Mouse (Mus musculus): ENCODE measurements around the gene Tmem120b. TPM values are rescaled to one million over a fixed set of nuclear protein-coding genes. Genes with fewer than 3 reads are reported as not detected.

Gene Tmem120b
- 33.2 and 35.9 TPM in 2 replicates for polyA plus RNA-seq (2015; fragmentation: Nextera tagmentation; extraction: Ambion mirVana)

- DNase-seq (ENCODE audit: low spot score), result no peak
These were observed at the start of gene Tmem120b for GRCm38 (mm10) chr5:123068115-123068514. Gene Tmem120b (plus strand): TSS chr5:123068415.

DNA sequence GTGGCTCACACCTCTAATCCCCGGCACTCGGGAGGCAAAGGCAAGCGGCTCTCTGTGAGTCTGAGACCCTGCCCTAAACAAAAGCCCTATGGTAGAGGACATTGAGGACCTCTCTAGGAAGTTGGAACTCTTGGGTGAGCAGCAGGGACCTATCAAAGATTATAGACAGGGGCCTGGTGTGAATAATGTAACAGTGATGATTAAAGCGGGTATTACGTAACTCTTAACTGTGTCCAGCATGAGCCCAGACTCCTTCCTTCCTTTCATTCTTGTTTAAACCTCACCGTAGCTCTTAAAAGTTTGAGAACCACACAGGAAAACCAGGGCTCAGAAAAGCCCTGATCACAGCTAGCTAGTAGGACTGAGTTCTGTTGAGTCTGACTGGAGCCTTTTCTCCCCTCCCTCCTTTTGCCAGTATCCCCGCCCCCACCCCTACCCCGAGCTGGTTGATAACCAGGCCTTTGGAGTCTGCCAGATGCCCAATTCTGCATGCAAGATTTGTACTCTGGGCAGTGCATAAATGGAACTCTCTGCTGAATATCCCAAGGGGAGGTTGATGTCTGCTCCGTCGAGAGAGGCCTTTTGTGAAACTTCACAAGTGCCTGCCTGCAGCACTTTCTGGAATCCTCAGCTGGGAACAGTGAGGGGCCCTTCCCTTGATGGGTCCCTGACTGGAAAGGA lies 48.7 kb upstream of the Tmem120b start:
- no peak for DNase-seq (ENCODE audit: low spot score)

DNA sequence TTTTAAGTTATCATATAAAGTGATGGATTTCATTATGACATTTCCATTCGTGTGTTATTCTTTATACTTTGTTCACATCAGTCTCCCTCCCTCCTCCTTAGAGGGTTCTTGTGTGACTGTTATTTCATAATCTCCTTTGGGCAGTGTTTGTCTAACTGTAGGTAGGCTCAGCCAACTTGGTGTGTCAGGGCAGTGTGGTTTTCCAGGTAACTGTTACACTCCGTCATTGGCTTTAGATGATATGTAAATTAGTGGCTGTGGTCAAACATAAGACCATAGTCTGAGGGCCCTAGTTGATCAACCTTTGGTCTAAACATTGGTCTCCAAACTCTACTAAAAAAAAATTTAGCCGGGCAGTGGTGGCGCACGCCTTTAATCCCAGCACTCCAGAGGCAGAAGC lies 47.8 kb upstream of the Tmem120b start:
- DNase-seq (ENCODE audit: low spot score), result no peak

DNA sequence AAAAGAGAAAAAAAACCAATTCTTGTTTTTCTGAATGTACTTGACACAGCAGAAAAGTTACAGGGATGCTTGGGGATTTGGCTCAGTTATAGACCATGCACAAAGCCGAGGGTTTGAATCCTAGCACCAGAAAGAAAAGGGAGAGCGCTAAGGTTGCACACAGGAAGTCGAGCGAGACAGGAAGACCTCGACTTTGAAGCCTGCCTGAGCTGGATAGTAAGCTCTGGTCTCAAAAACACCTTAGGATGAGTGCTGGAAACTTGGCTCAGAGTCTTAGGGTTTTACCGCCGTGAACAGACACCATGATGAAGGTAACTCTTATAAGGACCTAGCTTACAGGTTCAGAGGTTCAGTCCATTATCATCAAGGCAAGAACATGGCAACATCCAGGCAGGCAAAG lies 46.8 kb upstream of the Tmem120b start:
- DNase-seq (ENCODE audit: low spot score), result peak; percentile 48

DNA sequence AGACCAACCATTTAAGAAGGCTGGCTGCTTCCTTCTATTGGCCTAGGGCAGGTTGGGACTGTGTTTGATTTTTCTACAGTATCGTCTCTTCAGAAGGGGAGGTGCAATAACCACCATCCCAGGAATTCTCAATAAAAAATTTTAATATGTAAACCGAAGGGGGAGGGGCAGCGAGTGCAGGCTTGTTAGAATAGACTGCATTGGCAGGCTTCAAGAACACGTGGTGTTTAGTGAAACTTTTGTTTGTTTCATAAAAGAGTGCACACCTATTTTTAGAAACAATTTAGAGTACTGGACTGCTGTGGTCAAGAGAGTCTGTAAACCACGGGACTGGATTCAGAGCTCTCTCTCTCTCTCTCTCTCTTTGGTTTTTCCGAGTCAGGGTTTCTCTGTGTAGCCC lies 45.2 kb upstream of the Tmem120b start:
- DNase-seq (ENCODE audit: low spot score), result no peak

GRCm38 (mm10) chr5:123024312-123024711 lies 43.9 kb upstream of the Tmem120b start:
- no peak for DNase-seq (ENCODE audit: low spot score)

- DNase-seq (ENCODE audit: low spot score), result no peak
These were observed 43.1 kb upstream of the Tmem120b start for GRCm38 (mm10) chr5:123024965-123025573.

DNA sequence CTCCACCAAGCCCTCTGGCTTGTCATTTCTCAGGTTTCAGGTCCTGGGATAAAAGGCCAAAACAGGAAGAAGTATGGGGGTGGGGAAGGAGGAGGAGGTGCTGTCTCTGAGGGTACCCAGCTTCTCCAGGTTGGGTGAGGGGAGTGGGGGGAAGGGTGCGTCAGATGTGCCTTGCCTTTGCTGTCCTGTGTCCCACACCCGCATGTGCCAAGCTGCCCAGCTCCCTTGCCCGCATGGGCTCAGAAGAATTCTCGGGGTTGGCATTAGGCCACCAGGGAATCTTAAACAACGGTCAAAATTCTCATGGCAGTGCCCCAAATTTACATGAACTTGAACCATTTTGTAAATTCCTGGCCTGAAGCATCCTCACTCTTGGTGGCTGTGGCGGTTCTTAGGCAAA lies 41.8 kb upstream of the Tmem120b start:
- no peak for DNase-seq (ENCODE audit: low spot score)

GRCm38 (mm10) chr5:123027436-123027835 lies 40.8 kb upstream of the Tmem120b start:
- no peak for DNase-seq (ENCODE audit: low spot score)

DNA sequence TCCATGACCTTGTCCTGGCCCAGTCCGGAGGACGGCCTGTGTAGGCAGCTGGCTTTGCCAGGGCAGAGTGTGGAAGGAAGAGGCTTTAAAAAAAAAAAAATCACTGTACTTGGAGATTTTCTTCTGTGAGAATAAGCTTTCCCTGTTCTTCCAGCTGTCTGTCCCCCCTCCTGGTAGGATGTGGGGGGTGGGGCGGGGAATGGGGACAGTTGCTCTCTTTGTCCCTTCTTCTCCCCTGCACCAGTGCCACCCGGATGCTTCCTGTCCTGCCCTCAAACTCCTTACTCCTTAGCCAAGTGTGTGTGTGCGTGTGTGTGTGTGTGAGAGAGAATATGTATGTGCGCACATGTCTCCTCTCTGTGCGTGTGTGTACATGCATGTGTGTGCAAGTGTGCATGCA lies 38.5 kb upstream of the Tmem120b start:
- no peak for DNase-seq (ENCODE audit: low spot score)

DNA sequence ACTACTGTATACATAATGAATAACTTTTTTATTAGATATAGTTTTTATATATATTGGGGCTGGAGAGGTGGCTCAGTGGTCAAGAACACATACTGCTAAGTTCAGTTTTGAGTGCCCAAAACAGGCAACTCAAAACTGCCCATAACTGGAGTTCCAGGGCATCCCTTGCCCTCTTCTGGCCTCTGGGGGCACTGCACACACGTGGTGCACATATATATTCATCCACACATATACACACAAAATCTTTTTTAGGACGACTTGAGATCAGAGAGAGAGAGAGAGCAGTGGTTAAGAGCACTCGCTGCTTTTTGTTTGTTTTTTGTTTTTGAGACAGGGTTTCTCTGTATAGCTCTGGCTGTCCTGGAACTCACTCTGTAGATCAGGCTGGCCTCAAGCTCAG lies 36.9 kb upstream of the Tmem120b start:
- DNase-seq (ENCODE audit: low spot score), result no peak

DNA sequence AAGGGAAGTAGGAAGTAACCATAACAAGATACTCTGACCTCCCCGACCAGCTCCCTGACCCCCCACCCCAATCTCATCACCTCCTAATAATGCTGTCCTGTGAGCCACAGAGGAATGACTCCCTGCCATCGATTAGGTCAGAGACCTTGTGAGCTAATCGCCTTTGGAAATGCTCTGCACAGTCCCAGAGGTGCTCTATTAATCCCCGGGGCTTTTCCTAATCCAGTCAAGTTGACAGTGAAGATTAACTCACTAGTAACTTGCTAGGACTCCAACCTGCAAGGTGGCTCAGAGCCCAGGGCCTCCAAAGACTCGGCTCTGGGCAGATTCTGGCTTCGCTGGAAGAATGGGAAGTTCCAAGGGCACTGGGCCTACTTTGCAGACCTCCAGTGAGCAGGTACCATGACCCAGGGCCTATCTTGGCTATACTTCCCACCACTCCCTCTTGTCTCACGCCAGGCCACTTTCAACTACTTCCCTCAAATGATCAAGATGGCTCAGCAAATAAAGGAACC lies 34.5 kb upstream of the Tmem120b start:
- DNase-seq (ENCODE audit: low spot score), result no peak

GRCm38 (mm10) chr5:123035089-123035488 lies 33.1 kb upstream of the Tmem120b start:
- no peak for DNase-seq (ENCODE audit: low spot score)

DNA sequence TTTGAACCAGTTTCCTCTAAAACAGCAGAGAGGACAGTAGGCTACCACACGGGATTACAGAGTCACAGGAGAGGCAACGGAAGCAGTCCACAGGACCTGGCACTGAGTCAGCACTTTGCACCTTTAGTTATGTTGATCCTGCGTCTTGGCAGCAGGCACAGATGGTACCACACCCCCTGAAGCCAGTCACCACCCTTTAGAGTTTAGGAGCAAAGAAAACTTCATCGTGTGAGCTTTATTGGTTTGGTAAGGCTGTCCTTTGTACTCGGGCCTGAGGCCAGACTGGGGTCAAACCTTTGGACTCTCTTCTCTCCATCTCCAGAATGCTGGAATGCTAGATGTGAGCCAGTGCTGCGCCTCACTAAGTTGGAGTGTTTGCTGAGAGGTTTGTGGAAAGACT lies 32.7 kb upstream of the Tmem120b start:
- no peak for DNase-seq (ENCODE audit: low spot score)

DNA sequence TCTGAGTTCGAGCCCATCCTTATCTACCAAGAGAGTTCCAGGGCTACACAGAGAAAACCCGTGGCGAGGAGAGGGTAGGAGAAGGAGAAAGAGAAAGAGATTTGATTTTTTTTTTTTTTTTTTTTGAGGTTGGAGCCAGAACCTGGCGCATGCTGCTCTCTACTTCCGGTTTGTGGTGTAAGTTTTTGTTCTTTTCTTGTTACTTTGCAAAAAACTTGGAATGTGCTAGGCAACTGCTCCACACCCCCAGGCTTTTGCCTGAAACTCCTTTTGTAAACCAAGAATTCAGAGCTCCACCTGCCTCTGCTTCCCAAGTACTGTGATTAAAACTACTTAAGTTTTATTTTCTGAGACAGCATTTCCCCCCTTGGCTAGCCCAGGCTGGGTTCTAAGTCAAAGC lies 30.1 kb upstream of the Tmem120b start:
- DNase-seq (ENCODE audit: low spot score), result no peak

DNA sequence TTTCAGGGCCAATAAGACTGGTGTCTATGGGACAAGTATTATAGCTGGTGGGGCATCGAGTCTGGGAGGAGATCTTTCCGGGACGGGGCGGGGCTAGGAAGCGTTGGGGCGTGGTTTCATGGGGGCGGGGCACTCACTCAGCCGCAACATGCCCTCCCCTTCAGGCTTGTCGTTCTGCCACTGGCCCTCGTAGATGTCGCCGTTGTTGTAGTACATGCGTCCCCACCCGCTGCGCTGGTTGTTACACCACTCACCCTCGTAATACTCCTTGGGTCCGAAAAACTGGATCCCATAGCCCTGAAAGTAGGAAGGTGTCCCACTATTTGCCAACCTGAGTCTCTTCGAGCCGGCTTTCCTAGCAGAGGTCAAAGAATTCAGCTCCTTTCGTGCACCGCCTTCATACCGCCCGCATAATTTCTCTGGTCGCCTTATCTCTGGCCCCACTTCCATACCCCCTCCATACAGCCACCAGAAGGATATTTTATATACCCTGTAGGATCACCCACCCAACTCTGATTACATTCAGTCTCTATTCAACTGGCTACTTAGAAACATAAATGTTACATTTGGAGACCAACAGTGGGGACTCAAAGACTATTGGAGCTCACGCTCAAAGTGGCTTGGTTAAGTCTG lies 29.0 kb upstream of the Tmem120b start:
- peak; percentile 84 for DNase-seq (ENCODE audit: low spot score)

- no peak for DNase-seq (ENCODE audit: low spot score)
These were observed 27.4 kb upstream of the Tmem120b start for GRCm38 (mm10) chr5:123040796-123041195.

GRCm38 (mm10) chr5:123043856-123044255 lies 24.4 kb upstream of the Tmem120b start:
- peak; percentile 68 for DNase-seq (ENCODE audit: low spot score)

GRCm38 (mm10) chr5:123045561-123046295 lies 22.5 kb upstream of the Tmem120b start:
- peak; percentile 60 for DNase-seq (ENCODE audit: low spot score)

- DNase-seq (ENCODE audit: low spot score), result no peak
These were observed 21.3 kb upstream of the Tmem120b start, which contains the start of gene Morn3 for GRCm38 (mm10) chr5:123046916-123047315. Gene Morn3 (minus strand): TSS chr5:123047016.

DNA sequence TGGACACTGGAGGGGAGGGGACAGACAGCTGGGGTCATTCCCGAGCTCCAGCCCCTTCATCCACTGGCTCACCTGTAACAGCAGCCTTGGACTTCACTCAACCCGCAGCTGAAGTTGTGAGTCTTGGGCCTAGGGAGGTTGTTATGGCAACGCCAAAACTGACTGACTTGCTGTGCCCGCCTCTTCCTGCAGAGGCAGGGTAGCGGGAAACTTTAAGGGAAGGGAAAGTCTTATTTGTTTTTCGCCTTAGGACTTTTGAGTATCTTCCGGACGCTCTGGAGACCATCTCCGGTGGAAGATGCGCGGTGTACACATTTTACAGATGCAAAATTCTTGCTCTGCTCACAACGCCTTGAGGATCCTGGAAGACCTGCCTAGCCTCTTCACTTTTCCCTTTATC lies 18.9 kb upstream of the Tmem120b start:
- DNase-seq (ENCODE audit: low spot score), result peak; percentile 75

DNA sequence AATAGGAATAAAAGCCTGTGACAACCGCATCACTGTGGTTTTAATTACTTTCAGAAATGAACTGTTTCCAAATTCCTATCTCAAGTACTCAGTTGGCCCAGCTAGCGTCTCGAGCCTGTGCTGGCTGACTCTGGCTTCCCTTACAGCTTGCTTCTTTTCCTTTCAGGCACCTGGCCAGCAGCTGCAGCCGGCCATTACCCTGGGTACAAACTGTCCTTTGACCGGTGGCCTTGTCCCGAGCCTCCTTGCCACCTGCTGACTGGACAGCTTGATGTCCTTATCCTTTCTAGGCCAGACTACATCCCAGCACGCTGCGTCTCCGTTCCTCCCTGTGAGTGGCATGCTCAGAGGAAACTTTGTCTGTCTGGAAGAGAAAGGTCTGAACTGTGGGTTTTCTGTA lies 17.3 kb upstream of the Tmem120b start:
- DNase-seq (ENCODE audit: low spot score), result no peak
